Mouse (Mus musculus) CH12.LX (cell line): ENCODE measurements around the gene Efs.

Experiments
- BHLHE40 ChIP-seq: IDR thresholded peaks from 2 replicates; pipeline ENCODE4 v1.6.1; 2011; ENCODE audit warnings: mild to moderate bottlenecking, low read depth, low read length, improper control_type of control experiment
- CTCF ChIP-seq, 2 experiments: IDR thresholded peaks in 1 of 2; conservative IDR thresholded peaks in 1 of 2; 2 replicates each; pipeline ENCODE4 v1.5.1; 2011 to 2012; ENCODE audit warnings: low read depth in 2 of 2, low read length in 2 of 2, improper control_type of control experiment in 1 of 2, inconsistent platforms in 1 of 2, mild to moderate bottlenecking in 1 of 2, moderate library complexity in 1 of 2
- EP300 ChIP-seq: IDR thresholded peaks from 2 replicates; pipeline ENCODE4 v1.6.1; 2011; ENCODE audit warnings: low read length, improper control_type of control experiment
- GABPA ChIP-seq: IDR thresholded peaks from 2 replicates; pipeline ENCODE4 v1.6.1; 2012; ENCODE audit warnings: low read depth, low read length, improper control_type of control experiment, inconsistent platforms; ENCODE audit not compliant: insufficient replicate concordance
- HCFC1 ChIP-seq: IDR thresholded peaks from 2 replicates; pipeline ENCODE4 v1.6.1; 2012; ENCODE audit warnings: low read depth, mild to moderate bottlenecking, inconsistent platforms, low read length, improper control_type of control experiment
- KAT2A ChIP-seq: IDR thresholded peaks from 2 replicates; pipeline ENCODE4 v1.6.1; 2012; ENCODE audit warnings: low read length, improper control_type of control experiment, inconsistent platforms; ENCODE audit not compliant: insufficient replicate concordance
- MAFK ChIP-seq: IDR thresholded peaks from 2 replicates; pipeline ENCODE4 v1.6.1; 2011; ENCODE audit warnings: low read length, improper control_type of control experiment; ENCODE audit not compliant: insufficient replicate concordance
- MAZ ChIP-seq: IDR thresholded peaks from 2 replicates; pipeline ENCODE4 v1.6.1; 2012; ENCODE audit warnings: low read depth, mild to moderate bottlenecking, inconsistent platforms, low read length, improper control_type of control experiment, moderate library complexity
- MXI1 ChIP-seq: IDR thresholded peaks from 2 replicates; pipeline ENCODE4 v1.6.1; 2011; ENCODE audit warnings: mild to moderate bottlenecking, low read depth, low read length, improper control_type of control experiment
- POLR2A ChIP-seq: IDR thresholded peaks from 2 replicates; pipeline ENCODE4 v1.6.1; 2011; ENCODE audit warnings: low read depth, mild to moderate bottlenecking, improper control_type of control experiment, low read length
- RAD21 ChIP-seq: IDR thresholded peaks from 2 replicates; pipeline ENCODE4 v1.6.1; 2011; ENCODE audit warnings: low read depth, mild to moderate bottlenecking, low read length, improper control_type of control experiment, moderate library complexity
- TBP ChIP-seq: conservative IDR thresholded peaks from 2 replicates; pipeline ENCODE4 v1.6.1; 2011; ENCODE audit warnings: low read depth, low read length, improper control_type of control experiment
- ZMIZ1 ChIP-seq: IDR thresholded peaks from 2 replicates; pipeline ENCODE4 v1.6.1; 2012; ENCODE audit warnings: low read depth, mild to moderate bottlenecking, inconsistent platforms, low read length, improper control_type of control experiment

GRCm38 (mm10) chr14:54884022-54884712, 41.8 kb downstream of the Efs start:
- no peak for TF ChIP-seq BHLHE40
- TF ChIP-seq GABPA, result no peak
- TF ChIP-seq ZMIZ1, result no peak
- no peak for TF ChIP-seq TBP
- TF ChIP-seq MAZ, result no peak
- no peak for TF ChIP-seq MAFK
- no peak for TF ChIP-seq CTCF (conservative IDR thresholded peaks at IDR 0.05 in 1 of 2, IDR thresholded peaks at IDR 0.05 in 1 of 2; ENCODE audit: low read depth in 2 of 2, low read length in 2 of 2)
- no peak for TF ChIP-seq EP300
- no peak for TF ChIP-seq RAD21
- no peak for TF ChIP-seq POLR2A
- no peak for TF ChIP-seq HCFC1
- no peak for TF ChIP-seq KAT2A
- no peak for TF ChIP-seq MXI1
